Mouse (Mus musculus): ENCODE data around the gene Elavl4. TPM values are rescaled to one million over a fixed set of nuclear protein-coding genes. Genes with fewer than 3 reads are reported as not detected.

Gene Elavl4
- total RNA-seq, 2 experiments from 2014 or later: 0.20 to 0.50 TPM

- DNase-seq: no peak
- intact Hi-C loops (cut with DNase I): no loop called here
Measured at GRCm38 (mm10) chr4:110172028-110172427, 179.7 kb downstream of the Elavl4 start.

GRCm38 (mm10) chr4:110165217-110165616 lies 186.5 kb downstream of the Elavl4 start:
- DNase-seq: no peak
- intact Hi-C loops (cut with DNase I): no loop called here

DNA sequence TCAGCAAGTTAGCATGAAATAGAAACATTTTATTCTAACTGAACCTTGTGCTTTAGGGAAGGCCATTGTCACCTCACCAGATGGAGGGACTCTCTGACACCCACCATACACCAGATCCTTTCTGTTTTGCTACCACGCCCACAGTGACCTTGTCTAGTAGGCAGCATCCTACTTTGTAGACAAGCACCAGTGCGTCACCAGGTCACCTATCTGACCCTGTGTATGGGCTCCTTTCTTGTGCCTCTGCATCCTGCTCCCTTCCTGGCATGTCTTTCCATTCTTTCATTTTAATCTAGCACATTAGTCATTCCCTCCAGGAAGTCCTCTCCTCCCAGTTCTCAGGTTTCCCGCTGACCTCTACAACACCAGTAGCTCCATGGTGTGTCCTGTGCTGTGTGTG lies 190.1 kb downstream of the Elavl4 start:
- intact Hi-C loops (cut with DNase I): no loop called here
- no peak for DNase-seq

DNA sequence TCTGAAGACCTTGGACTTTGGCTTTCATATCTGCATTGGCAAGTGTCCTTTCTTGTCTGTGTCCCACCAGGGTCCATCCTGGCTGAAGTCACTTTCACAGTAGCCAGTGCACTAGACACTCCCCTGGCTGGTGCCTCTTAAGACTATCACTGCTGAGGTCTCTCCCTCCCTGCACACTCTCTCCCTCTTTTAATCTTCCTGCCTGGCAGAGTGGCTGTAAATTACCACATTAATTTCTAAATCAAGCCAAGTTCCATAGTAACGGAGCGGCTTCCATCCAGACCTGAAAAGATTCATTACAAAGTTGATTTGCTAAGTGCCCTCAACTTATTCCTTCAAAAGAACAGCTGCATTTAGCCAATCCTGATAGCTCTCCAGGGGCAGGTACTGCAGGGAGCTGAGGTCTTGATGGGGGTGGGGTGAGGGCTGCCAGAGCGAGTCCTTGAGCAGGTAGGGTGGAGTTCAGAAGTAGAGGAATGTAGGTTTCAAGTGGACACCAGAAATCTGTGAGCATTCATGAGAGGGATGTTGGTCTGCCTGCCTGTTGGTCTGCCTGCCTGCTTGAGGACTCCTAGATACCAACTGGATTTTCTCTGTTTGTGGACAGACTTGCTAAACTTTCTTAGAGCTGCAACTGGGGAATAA lies 194.1 kb downstream of the Elavl4 start:
- no peak for DNase-seq
- intact Hi-C loops (cut with DNase I): no loop called here

DNA sequence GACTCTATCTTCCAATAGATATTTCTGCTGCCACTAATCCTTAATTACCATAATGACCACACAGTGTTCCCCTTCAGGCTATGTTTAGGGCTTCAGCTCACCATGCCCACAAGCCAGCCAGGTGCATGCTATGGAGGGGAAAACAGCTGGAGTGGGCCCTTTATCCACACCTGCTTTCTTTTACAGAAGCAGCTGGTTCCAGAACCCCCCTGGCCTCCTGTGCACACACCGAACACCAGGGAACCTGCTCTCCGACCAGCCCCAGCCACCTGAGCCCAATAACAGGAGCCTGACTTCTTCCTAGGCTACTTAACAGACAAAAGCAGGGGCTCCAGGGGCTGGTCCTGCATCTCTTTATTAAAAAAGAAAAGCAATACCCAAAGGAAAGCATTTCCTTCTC lies 195.8 kb downstream of the Elavl4 start:
- no peak for DNase-seq
- intact Hi-C loops (cut with DNase I): no loop called here

Other genes with a start within 250 kb of the Elavl4 start
- gene Agbl4, start 45.8 kb upstream of the Elavl4 start, total RNA-seq (2021): under 1 TPM; 0.51 to 0.79 TPM